Mouse (Mus musculus) MEL (cell line): ENCODE measurements at regions not wholly inside any gene's neighbourhood (a gene's known extent, or its start where the extent isn't known, plus 50 kb on each side); places are given as distances from the start of the nearest gene placed in this dataset.

ENCODE experiments used
- DNase-seq: peaks from one replicate; pipeline ENCODE4 v3.0.0; 2011; ENCODE audit warnings: low read depth, low spot score
- H3K27ac ChIP-seq: 2 replicates; pipeline ENCODE4 v1.5.1; 2012; ENCODE audit warnings: low read depth, mild to moderate bottlenecking, control low read depth, low read length, moderate library complexity; ENCODE audit not compliant: control insufficient read depth
- H3K27me3 ChIP-seq, 2 experiments: fragments of 150-350 bp in 1 of 2; sonication (generic) in 1 of 2; 2 replicates each; pipeline ENCODE4 v1.6.1; 2012; ENCODE audit warnings: low read length in 2 of 2, mild to moderate bottlenecking in 2 of 2, improper control_type of control experiment in 1 of 2, moderate library complexity in 1 of 2; ENCODE audit not compliant: insufficient read depth in 2 of 2, control insufficient read depth in 1 of 2
- H3K36me3 ChIP-seq, 2 experiments: 2 replicates each; pipeline ENCODE4 v1.6.1; 2012 to 2014; ENCODE audit warnings: low read length in 2 of 2, improper control_type of control experiment in 1 of 2, inconsistent platforms in 1 of 2, mild to moderate bottlenecking in 1 of 2; ENCODE audit not compliant: insufficient read depth in 2 of 2, control insufficient read depth in 1 of 2
- H3K4me1 ChIP-seq, 2 experiments: fragments of 150-350 bp in 1 of 2; sonication (generic) in 1 of 2; 2 replicates each; pipeline ENCODE4 v1.6.1; 2012; ENCODE audit warnings: low read length in 2 of 2, improper control_type of control experiment in 1 of 2, mild to moderate bottlenecking in 1 of 2; ENCODE audit not compliant: insufficient read depth in 2 of 2, control insufficient read depth in 1 of 2
- H3K4me3 ChIP-seq, 2 experiments: fragments of 150-350 bp in 1 of 2; sonication (generic) in 1 of 2; 2 replicates each; pipeline ENCODE4 v1.5.1; 2012; ENCODE audit warnings: low read depth in 2 of 2, low read length in 2 of 2, mild to moderate bottlenecking in 2 of 2, moderate library complexity in 2 of 2, control low read depth in 1 of 2, improper control_type of control experiment in 1 of 2; ENCODE audit not compliant: control insufficient read depth in 1 of 2, insufficient read depth in 1 of 2
- H3K79me2 ChIP-seq: 2 replicates; pipeline ENCODE4 v1.6.1; 2012; ENCODE audit warnings: mild to moderate bottlenecking, low read length, moderate library complexity; ENCODE audit not compliant: control insufficient read depth, poor library complexity, insufficient read depth
- H3K9ac ChIP-seq: 2 replicates; pipeline ENCODE4 v1.6.1; 2012; ENCODE audit warnings: low read depth, mild to moderate bottlenecking, control low read depth, low read length, moderate library complexity; ENCODE audit not compliant: control insufficient read depth, poor library complexity, severe bottlenecking
- H3K9me3 ChIP-seq: fragments of 150-350 bp; sonication (generic); replicated peaks from 2 replicates; pipeline ENCODE4 v1.6.1; 2012; ENCODE audit warnings: mild to moderate bottlenecking, low read length, improper control_type of control experiment, moderate library complexity; ENCODE audit not compliant: insufficient read depth
- BHLHE40 ChIP-seq: IDR thresholded peaks from 2 replicates; pipeline ENCODE4 v1.6.1; 2012; ENCODE audit warnings: low read depth, mild to moderate bottlenecking, inconsistent platforms, low read length, improper control_type of control experiment, borderline replicate concordance
- CHD1 ChIP-seq: IDR thresholded peaks from 2 replicates; pipeline ENCODE4 v1.6.1; 2012; ENCODE audit warnings: low read depth, mild to moderate bottlenecking, inconsistent platforms, low read length, improper control_type of control experiment
- CTCF ChIP-seq, 3 experiments: IDR thresholded peaks in 2 of 3; conservative IDR thresholded peaks in 1 of 3; 2 replicates each; pipeline ENCODE4 v1.5.1; 2011 to 2012; ENCODE audit warnings: low read length in 3 of 3, low read depth in 2 of 3, mild to moderate bottlenecking in 2 of 3, improper control_type of control experiment in 1 of 3, inconsistent platforms in 1 of 3, mixed read lengths in 1 of 3, moderate library complexity in 1 of 3; ENCODE audit not compliant: control insufficient read depth in 1 of 3, insufficient read depth in 1 of 3, poor library complexity in 1 of 3, severe bottlenecking in 1 of 3
- ETS1 ChIP-seq: IDR thresholded peaks from 2 replicates; pipeline ENCODE4 v1.6.1; 2012; ENCODE audit warnings: low read depth, mild to moderate bottlenecking, inconsistent platforms, low read length, improper control_type of control experiment, moderate library complexity
- GABPA ChIP-seq: IDR thresholded peaks from 2 replicates; pipeline ENCODE4 v1.6.1; 2012; ENCODE audit warnings: low read depth, mild to moderate bottlenecking, inconsistent platforms, low read length, improper control_type of control experiment, moderate library complexity
- GATA1 ChIP-seq: IDR thresholded peaks from 2 replicates; pipeline ENCODE4 v1.6.1; 2011; ENCODE audit warnings: low read depth, low read length, improper control_type of control experiment
- MAFK ChIP-seq: IDR thresholded peaks from 2 replicates; pipeline ENCODE4 v1.6.1; 2011; ENCODE audit warnings: low read depth, mild to moderate bottlenecking, low read length, improper control_type of control experiment, borderline replicate concordance
- MEF2A ChIP-seq: IDR thresholded peaks from 2 replicates; pipeline ENCODE4 v1.6.1; 2014; ENCODE audit warnings: low read depth, mild to moderate bottlenecking, inconsistent platforms, low read length, improper control_type of control experiment; ENCODE audit not compliant: poor library complexity, insufficient replicate concordance, severe bottlenecking; ENCODE audit errors: extremely low read depth
- MYB ChIP-seq: IDR thresholded peaks from 2 replicates; pipeline ENCODE4 v1.6.1; 2011; ENCODE audit warnings: mild to moderate bottlenecking, low read depth, low read length, improper control_type of control experiment
- MYC ChIP-seq: IDR thresholded peaks from 2 replicates; pipeline ENCODE4 v1.6.1; 2011; ENCODE audit warnings: low read depth, mild to moderate bottlenecking, low read length, improper control_type of control experiment, moderate library complexity
- NRF1 ChIP-seq: IDR thresholded peaks from 2 replicates; pipeline ENCODE4 v1.6.1; 2014; ENCODE audit warnings: low read depth, mild to moderate bottlenecking, inconsistent platforms, low read length, improper control_type of control experiment, moderate library complexity; ENCODE audit not compliant: poor library complexity, insufficient read depth, severe bottlenecking
- POLR2A ChIP-seq, 2 experiments: IDR thresholded peaks; 2 replicates each; pipeline ENCODE4 v1.6.1; 2011 to 2012; ENCODE audit warnings: low read length in 2 of 2, mild to moderate bottlenecking in 2 of 2, control low read depth in 1 of 2, improper control_type of control experiment in 1 of 2, low read depth in 1 of 2, moderate library complexity in 1 of 2; ENCODE audit not compliant: control insufficient read depth in 1 of 2, insufficient read depth in 1 of 2, poor library complexity in 1 of 2
- POLR2AphosphoS2 ChIP-seq: IDR thresholded peaks from 2 replicates; pipeline ENCODE4 v1.6.1; 2011; ENCODE audit warnings: low read length, improper control_type of control experiment
- POLR2AphosphoS5 ChIP-seq: IDR thresholded peaks from 2 replicates; pipeline ENCODE4 v1.6.1; 2012; ENCODE audit warnings: low read depth, borderline replicate concordance, mild to moderate bottlenecking, inconsistent platforms, low read length, moderate library complexity, mixed read lengths
- RAD21 ChIP-seq: IDR thresholded peaks from 2 replicates; pipeline ENCODE4 v1.6.1; 2011; ENCODE audit warnings: mild to moderate bottlenecking, low read depth, low read length, improper control_type of control experiment
- TCF12 ChIP-seq: IDR thresholded peaks from 2 replicates; pipeline ENCODE4 v1.6.1; 2014; ENCODE audit warnings: low read depth, mild to moderate bottlenecking, inconsistent platforms, low read length, improper control_type of control experiment, moderate library complexity
- UBTF ChIP-seq: IDR thresholded peaks from 2 replicates; pipeline ENCODE4 v1.6.1; 2012; ENCODE audit warnings: low read depth, mild to moderate bottlenecking, inconsistent platforms, low read length, improper control_type of control experiment, moderate library complexity, borderline replicate concordance; ENCODE audit not compliant: insufficient read depth
- ZC3H11A ChIP-seq: IDR thresholded peaks from 2 replicates; pipeline ENCODE4 v1.6.1; 2012; ENCODE audit warnings: low read depth, mild to moderate bottlenecking, inconsistent platforms, low read length, improper control_type of control experiment

DNA sequence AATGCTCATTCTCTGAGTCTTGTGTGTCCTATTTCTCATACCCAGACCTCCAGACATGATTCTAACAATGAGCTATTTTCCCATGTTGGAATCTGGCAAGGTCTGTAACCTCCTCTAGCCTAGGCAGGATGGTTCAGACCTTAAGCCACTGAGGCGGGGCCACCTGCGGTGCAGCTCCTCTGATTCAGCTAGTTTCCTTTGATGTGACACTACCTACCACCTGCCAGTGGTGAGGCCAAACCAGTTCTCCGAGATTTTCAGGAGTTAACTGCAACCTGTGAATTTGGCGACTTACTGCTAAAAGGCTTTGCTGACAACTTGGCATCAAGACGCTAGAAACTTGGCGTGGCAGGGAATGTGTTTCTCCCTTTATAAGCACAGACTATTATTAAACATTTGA is 2691.3 kb downstream of the Gm37988 start:
- H3K27ac ChIP-seq: no peak overlapping the region
- no peaks in the 10 kb centered on the region for H3K36me3 ChIP-seq
- no peak overlapping the region for H3K9ac ChIP-seq
- H3K4me1 ChIP-seq: no peaks in the 10 kb centered on the region
- TF ChIP-seq MAFK: no peak
- no peak for TF ChIP-seq POLR2A (IDR thresholded peaks at IDR 0.05; ENCODE audit: control insufficient read depth in 1 of 2, insufficient read depth in 1 of 2, low read depth in 1 of 2, low read length in 2 of 2, poor library complexity in 1 of 2)
- no peak for TF ChIP-seq TCF12
- no peak for TF ChIP-seq MYB
- TF ChIP-seq ZC3H11A: no peak
- no peak for TF ChIP-seq GABPA
- TF ChIP-seq RAD21: no peak
- no peak for TF ChIP-seq UBTF
- no peak for TF ChIP-seq POLR2AphosphoS5
- TF ChIP-seq ETS1: no peak
- TF ChIP-seq, all 39 proteins: peak for 0
- no peak for DNase-seq
- no peak overlapping the region for H3K4me3 ChIP-seq
- no peaks in the 10 kb centered on the region for H3K9me3 ChIP-seq
- no peaks in the 10 kb centered on the region for H3K79me2 ChIP-seq
- H3K27me3 ChIP-seq: no peaks in the 10 kb centered on the region

- Histone ChIP-seq H3K9me3 (no peaks in the 10 kb centered on the region), H3K79me2 (no peaks in the 10 kb centered on the region), H3K27me3 (no peaks in the 10 kb centered on the region), H3K9ac (no peak overlapping the region), H3K4me1 (no peaks in the 10 kb centered on the region), H3K4me3 (no peak overlapping the region), H3K27ac (no peak overlapping the region), H3K36me3 (no peaks in the 10 kb centered on the region)
- no peak for DNase-seq
- TF ChIP-seq GATA1 (no peak), ETS1 (no peak), POLR2AphosphoS2 (no peak), POLR2A (IDR thresholded peaks at IDR 0.05; ENCODE audit: control insufficient read depth in 1 of 2, insufficient read depth in 1 of 2, low read depth in 1 of 2, low read length in 2 of 2, poor library complexity in 1 of 2) (no peak), MEF2A (no peak), UBTF (no peak), MYC (no peak), BHLHE40 (no peak), CTCF (IDR thresholded peaks at IDR 0.05 in 2 of 3, conservative IDR thresholded peaks at IDR 0.05 in 1 of 3; ENCODE audit: control insufficient read depth in 1 of 3, insufficient read depth in 1 of 3, low read depth in 2 of 3, low read length in 3 of 3, poor library complexity in 1 of 3, severe bottlenecking in 1 of 3) (no peak), NRF1 (no peak), CHD1 (no peak)
Observed at GRCm38 (mm10) chr1:7502363-7502762, 2694.7 kb downstream of the Gm37988 start.
